Mouse (Mus musculus) megakaryocyte progenitor cell, adult 5-6 weeks (primary cell): ENCODE results near the gene Tenm4. TPM values are rescaled to one million over a fixed set of nuclear protein-coding genes. Genes with fewer than 3 reads are reported as not detected.

Source experiments
- ATAC-seq: replicated peaks from 2 replicates; pipeline ENCODE4 v1.8.0; 2016; ENCODE audit warnings: mild to moderate bottlenecking, moderate TSS enrichment, inconsistent platforms; ENCODE audit not compliant: poor library complexity
- total RNA-seq, 2 experiments: library from RNA; stranded (forward) in 1 of 2; stranded (reverse) in 1 of 2; fragments of 157-497, 149-512 nt in 1 of 2; fragments of 200-1000 nt in 1 of 2; gene quantifications; 2 replicates each; pipeline versions ENCODE4 v1.2.3 to v1.2.4; 2015 to 2017

The Tenm4 gene
- total RNA-seq (2015) (not detected in 2 replicates), total RNA-seq (2017) (not detected in 2 replicates)

- ATAC-seq, result no peak
Measured at GRCm38 (mm10) chr7:96170924-96171595, at the start of gene Tenm4. Gene Tenm4 (plus strand): TSS chr7:96171246.

GRCm38 (mm10) chr7:96130763-96131162 is 40.3 kb upstream of the Tenm4 start:
- ATAC-seq, result no peak

GRCm38 (mm10) chr7:96131175-96131574 is 39.9 kb upstream of the Tenm4 start:
- no peak for ATAC-seq

- ATAC-seq, result no peak
Measured at GRCm38 (mm10) chr7:96136497-96136961, 34.5 kb upstream of the Tenm4 start.

- no peak for ATAC-seq
Measured at GRCm38 (mm10) chr7:96141876-96142275, 29.2 kb upstream of the Tenm4 start.

- ATAC-seq, result no peak
Measured at GRCm38 (mm10) chr7:96142973-96143596, 28.0 kb upstream of the Tenm4 start.

- no peak for ATAC-seq
Measured at GRCm38 (mm10) chr7:96147436-96147835, 23.6 kb upstream of the Tenm4 start.

GRCm38 (mm10) chr7:96148191-96148590 is 22.9 kb upstream of the Tenm4 start:
- ATAC-seq, result no peak

- peak; percentile 87 for ATAC-seq
Measured at GRCm38 (mm10) chr7:96151277-96151676, 19.8 kb upstream of the Tenm4 start.

GRCm38 (mm10) chr7:96151961-96152360 is 19.1 kb upstream of the Tenm4 start:
- ATAC-seq, result no peak

GRCm38 (mm10) chr7:96152431-96152830 is 18.6 kb upstream of the Tenm4 start:
- no peak for ATAC-seq

GRCm38 (mm10) chr7:96152924-96153359 is 18.1 kb upstream of the Tenm4 start:
- ATAC-seq, result peak; percentile 90

GRCm38 (mm10) chr7:96154025-96154424 is 17.0 kb upstream of the Tenm4 start:
- no peak for ATAC-seq

GRCm38 (mm10) chr7:96156481-96157255 is 14.4 kb upstream of the Tenm4 start:
- ATAC-seq, result no peak

GRCm38 (mm10) chr7:96164141-96164540 is 6.9 kb upstream of the Tenm4 start:
- no peak for ATAC-seq

- no peak for ATAC-seq
Measured at GRCm38 (mm10) chr7:96168921-96169320, 2.1 kb upstream of the Tenm4 start.

- ATAC-seq, result no peak
Measured at GRCm38 (mm10) chr7:96171596-96172563, 834 bp downstream of the Tenm4 start.

- ATAC-seq, result no peak
Measured at GRCm38 (mm10) chr7:96176781-96177180, 5.7 kb downstream of the Tenm4 start.

- no peak for ATAC-seq
Measured at GRCm38 (mm10) chr7:96181751-96182150, 10.7 kb downstream of the Tenm4 start.

- no peak for ATAC-seq
Measured at GRCm38 (mm10) chr7:96183195-96183594, 12.1 kb downstream of the Tenm4 start.
